Mouse (Mus musculus) urinary bladder, postnatal 25 days (tissue): ENCODE results near the gene Shisal2b.

Experiments used
- DNase-seq: peaks from one replicate; pipeline ENCODE4 v3.0.0; 2022; ENCODE audit warnings: low spot score

Gene Shisal2b

DNA sequence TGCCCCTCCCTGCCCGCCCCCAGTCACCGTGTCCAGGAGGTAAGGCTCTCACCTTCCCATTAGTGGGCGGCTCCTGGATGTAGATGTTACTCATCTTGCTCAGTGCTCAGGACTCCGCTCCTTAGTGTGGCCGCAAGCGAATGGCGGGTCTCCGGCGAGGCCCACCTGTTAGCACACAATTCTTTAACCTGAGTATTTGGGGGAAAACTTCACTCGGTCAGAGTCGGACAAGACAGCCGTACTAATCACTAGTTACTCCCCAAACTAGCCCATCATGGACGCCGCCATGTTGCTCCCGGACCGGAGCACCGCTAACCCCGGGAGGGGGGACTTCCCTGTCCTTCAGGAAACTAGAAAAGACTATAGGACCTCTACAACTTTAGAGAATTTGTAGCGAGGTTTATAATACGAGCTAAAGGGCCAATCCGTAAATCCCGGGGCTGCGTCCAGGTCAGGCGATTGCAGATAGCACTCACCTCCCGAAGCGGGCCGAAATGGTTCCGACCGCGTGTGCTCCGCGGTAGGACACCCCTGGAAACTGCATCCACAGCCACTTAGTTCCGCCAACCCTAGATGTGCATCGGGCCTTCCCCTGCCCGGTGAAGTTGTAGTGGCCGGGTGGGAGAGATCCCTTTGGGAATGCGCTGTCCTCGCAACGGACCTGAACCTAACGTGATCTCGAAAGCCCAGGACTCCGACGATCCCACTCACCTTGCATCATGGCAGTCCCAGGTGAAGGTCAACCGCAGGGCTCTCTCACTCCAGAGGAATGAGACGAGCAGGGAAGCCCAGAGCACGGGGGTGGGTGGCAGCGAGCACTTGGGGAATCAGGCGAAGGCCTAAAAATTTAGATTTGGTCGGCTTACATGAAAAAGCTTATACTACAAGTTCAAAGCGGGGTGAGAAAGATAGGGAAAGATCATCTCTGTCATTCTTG, 46.8 kb downstream of the Shisal2b start, which contains the start of gene Cwc27:
Gene Cwc27, minus strand, starts transcription at position 508 of the 937 bp plus-strand sequence.
- peak; percentile 70 for DNase-seq

DNA sequence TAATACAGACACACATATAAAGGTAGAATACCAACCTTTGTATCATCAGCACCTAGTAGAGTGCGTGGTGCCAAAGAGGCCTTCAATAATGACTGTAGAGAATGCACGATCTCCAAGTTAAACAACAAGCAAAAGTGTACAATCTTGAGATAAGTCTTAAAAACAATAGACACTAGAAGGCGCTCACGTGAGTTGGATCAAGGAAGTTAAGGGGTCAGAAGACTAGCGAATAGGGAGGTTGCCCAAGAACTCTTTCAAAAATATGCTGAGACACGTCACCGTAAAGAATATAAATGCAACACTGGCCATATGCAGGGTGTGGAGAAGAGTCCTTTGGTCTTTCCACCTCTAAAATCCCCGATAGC, 47.4 kb downstream of the Shisal2b start:
- DNase-seq, result no peak

DNA sequence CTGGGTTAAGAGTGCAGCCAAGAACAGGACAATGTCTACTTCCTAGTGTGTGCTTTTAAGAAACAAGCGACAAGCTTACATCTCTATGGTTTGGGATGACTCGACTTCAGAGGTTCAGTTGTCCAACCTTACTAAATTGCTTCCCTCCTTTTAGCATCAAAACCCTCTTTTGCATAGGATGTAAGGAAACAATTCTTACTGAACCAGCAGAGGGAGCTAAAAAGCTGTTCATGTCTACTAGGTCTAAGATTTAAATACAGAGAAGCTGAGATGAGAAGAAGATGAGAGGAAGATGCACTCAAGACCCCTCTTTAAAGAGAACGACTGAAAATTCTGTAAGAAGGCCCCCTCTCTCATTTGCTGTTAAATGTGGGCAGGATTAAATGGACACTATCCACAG, 58.0 kb downstream of the Shisal2b start:
- no peak for DNase-seq

DNA sequence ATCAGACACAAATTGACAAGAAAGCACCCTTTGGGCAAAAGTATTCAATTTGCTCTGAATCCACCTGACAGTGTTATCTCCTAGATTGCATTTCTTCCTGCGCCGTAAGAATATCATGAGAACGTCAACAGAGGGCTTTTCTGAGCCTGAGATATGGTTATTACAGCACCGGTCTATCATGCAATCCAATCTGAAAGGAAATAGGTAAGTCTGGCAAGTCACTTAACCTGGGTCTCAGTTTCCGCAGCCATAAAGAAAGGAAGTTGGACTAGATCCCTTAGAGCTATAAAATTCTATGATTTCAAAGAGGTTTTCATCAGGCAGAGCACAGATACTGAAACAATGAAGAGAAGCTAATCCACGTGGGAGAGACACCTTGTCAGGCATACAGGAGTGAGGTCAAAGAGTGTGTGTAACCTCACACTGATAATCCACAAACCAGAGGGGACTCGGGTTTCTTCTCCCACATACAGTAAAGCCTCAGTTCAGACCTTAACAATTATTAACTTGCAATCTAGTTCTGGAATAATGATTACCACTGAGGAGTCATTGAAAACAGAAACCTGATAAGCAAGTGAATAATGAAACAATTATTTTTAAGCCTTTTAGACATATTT, 64.0 kb downstream of the Shisal2b start:
- DNase-seq, result no peak

DNA sequence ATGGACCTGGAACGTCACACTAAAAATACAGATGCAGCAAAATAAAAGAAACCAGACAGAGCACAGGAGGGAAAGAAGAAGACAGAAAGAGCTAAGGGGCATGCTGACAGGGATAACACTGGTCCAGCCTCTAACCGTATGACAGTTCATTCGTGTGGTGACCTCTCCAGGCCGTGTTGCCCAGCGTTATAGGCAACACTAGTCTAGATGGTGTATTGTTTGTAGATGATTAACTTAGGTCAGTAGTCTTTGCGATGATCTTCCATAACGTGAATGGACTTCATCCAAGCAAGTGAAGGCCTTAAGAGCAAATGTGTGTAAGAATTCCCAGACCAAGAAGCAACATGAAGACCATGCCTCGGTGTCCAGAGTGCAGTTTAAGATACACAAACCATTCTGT, 64.6 kb downstream of the Shisal2b start:
- DNase-seq, result no peak
